Mouse (Mus musculus) midbrain, embryonic 14.5 days (tissue): Measurements from ENCODE around the gene Rxfp2. TPM values are rescaled to one million over a fixed set of nuclear protein-coding genes. Genes with fewer than 3 reads are reported as not detected.

Experiments
- ATAC-seq: fragments of 200-750 bp; cut with Nextera tagmentation; 2 replicates; pipeline ENCODE4 v1.8.0; 2017; ENCODE audit warnings: moderate number of reproducible peaks, moderate library complexity; ENCODE audit not compliant: low FRiP score, low TSS enrichment
- DNase-seq: peaks from one replicate; pipeline ENCODE4 v3.0.0-alpha.2; 2015
- H3K27ac ChIP-seq: fragments of 300-500 bp; sonication (generic); replicated peaks from 2 replicates; pipeline ENCODE4 v1.5.1; 2014; ENCODE audit warnings: mild to moderate bottlenecking, low read depth, low read length, moderate library complexity
- H3K27me3 ChIP-seq: fragments of 300-500 bp; sonication (generic); 2 replicates; pipeline ENCODE4 v1.6.1; 2014; ENCODE audit warnings: low read length, control low read depth, mixed read lengths; ENCODE audit not compliant: control insufficient read depth, insufficient read depth
- H3K36me3 ChIP-seq: fragments of 300-500 bp; sonication (generic); 2 replicates; pipeline ENCODE4 v1.6.1; 2014; ENCODE audit warnings: low read length, control low read depth; ENCODE audit not compliant: control insufficient read depth, insufficient read depth
- H3K4me1 ChIP-seq: fragments of 300-500 bp; sonication (generic); 2 replicates; pipeline ENCODE4 v1.6.1; 2014; ENCODE audit warnings: mild to moderate bottlenecking, antibody characterized with exemption, low read length, control low read depth; ENCODE audit not compliant: control insufficient read depth, insufficient read depth
- H3K4me2 ChIP-seq: fragments of 300-500 bp; sonication (generic); 2 replicates; pipeline ENCODE4 v1.6.1; 2014; ENCODE audit warnings: mild to moderate bottlenecking, low read length, moderate library complexity
- H3K4me3 ChIP-seq: fragments of 300-500 bp; sonication (generic); replicated peaks from 2 replicates; pipeline ENCODE4 v1.5.1; 2014; ENCODE audit warnings: low read depth, low read length
- H3K9ac ChIP-seq: fragments of 300-500 bp; sonication (generic); replicated peaks from 2 replicates; pipeline ENCODE4 v1.6.1; 2014; ENCODE audit warnings: mild to moderate bottlenecking, low read length, moderate library complexity
- H3K9me3 ChIP-seq: fragments of 300-500 bp; sonication (generic); 2 replicates; pipeline ENCODE4 v1.6.1; 2016; ENCODE audit warnings: low read length, control low read depth, mixed read lengths; ENCODE audit not compliant: control insufficient read depth
- WGBS: fragments of 180-500 bp; shearing (Covaris S2); extraction: QIAGEN DNeasy Blood & Tissue Kit; methylation state at CpG from one replicate; pipeline ENCODE4 v1.1.7; 2014; 5-methylcytosine and 5-hydroxymethylcytosine counted together
- polyA plus RNA-seq: library from polyadenylated mRNA; unstranded; fragments of >200 nt; fragmentation: Nextera tagmentation; extraction: Ambion mirVana; gene quantifications from 2 replicates; pipeline ENCODE4 v1.2.1, GENCODE M21; 2014

Gene Rxfp2
- polyA plus RNA-seq, 1 experiment from 2014 or later, result 1.0 TPM

DNA sequence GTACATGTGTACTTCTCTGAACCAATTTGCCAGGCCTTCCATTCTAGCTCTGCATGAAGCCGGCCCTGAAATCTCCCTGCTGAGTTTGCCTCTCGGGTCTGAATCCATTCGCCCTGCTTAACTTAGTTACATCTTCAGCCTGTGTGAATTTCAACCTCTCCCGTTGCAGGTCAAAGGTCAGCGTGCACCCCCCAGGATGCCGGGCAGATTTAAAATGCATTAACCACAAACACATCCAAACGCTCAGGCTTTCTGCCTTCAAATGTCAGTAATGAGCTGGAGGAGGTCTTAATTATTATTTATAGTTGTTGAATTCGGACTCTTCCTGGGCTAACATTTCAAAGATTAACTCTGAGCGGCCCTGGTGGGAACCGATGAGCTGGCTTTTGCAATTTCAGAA is 1.6 kb upstream of the Rxfp2 start:
- no peaks in the 10 kb centered on the region for H3K4me1 ChIP-seq
- no peak overlapping the region for H3K4me3 ChIP-seq
- WGBS, result 12% methylated on average over 10 of the region's 10 CpGs
- H3K9ac ChIP-seq, result no peak overlapping the region
- H3K36me3 ChIP-seq, result no peaks in the 10 kb centered on the region
- DNase-seq (peak; percentile 39), ATAC-seq (no peak)
- H3K4me2 ChIP-seq, result no peak overlapping the region
- no peak overlapping the region for H3K27ac ChIP-seq
- no peaks in the 10 kb centered on the region for H3K27me3 ChIP-seq
- no peaks in the 10 kb centered on the region for H3K9me3 ChIP-seq

DNA sequence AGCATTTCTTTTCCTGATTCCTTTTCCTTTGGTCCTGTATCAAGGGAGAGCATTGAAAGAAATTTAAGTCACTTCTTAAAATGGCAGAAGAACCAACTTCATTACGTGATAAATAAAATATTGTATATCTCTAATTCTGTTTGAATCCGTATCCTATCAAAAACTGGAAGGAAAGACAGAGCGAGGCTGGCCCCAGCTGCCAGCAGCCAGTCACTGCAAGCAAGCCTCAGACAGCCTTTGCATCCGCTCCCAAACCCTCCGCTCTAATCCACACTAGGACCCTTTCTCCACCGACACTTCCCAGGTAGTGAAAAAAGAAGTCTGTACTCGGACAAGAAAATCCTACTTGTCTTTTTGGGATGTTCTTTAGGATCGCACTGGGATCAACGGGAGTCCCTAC is 803 bp upstream of the Rxfp2 start:
- no peaks in the 10 kb centered on the region for H3K4me1 ChIP-seq
- no peak overlapping the region for H3K9ac ChIP-seq
- H3K36me3 ChIP-seq, result no peaks in the 10 kb centered on the region
- H3K27ac ChIP-seq, result no peak overlapping the region
- no peak overlapping the region for H3K4me3 ChIP-seq
- no peak overlapping the region for H3K4me2 ChIP-seq
- no peak for ATAC-seq
- H3K27me3 ChIP-seq, result no peaks in the 10 kb centered on the region
- WGBS, result 28% methylated on average over 9 of the region's 9 CpGs
- H3K9me3 ChIP-seq, result no peaks in the 10 kb centered on the region
- DNase-seq, result peak; percentile 66

DNA sequence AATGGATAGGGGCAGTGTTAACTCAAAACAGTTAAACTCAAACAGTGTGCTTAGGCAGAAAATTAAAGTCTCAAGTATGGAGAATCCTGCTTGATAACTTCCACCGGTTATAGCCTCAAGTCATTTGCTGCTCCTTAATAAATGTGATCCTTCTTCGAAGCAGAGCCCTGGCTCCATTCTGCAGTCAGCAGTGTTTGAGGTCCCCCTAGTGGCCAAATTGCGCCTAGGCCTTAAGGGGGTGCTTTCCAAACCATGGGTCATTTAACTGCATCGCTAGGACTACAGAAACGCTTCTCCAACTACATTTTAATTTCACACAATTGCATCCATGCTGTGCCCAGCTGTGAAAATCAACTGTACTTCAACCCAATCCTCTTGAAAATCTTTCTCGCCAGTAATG is 2.4 kb downstream of the Rxfp2 start:
- 3% methylated on average over 6 of the region's 6 CpGs for WGBS
- H3K27me3 ChIP-seq, result no peaks in the 10 kb centered on the region

DNA sequence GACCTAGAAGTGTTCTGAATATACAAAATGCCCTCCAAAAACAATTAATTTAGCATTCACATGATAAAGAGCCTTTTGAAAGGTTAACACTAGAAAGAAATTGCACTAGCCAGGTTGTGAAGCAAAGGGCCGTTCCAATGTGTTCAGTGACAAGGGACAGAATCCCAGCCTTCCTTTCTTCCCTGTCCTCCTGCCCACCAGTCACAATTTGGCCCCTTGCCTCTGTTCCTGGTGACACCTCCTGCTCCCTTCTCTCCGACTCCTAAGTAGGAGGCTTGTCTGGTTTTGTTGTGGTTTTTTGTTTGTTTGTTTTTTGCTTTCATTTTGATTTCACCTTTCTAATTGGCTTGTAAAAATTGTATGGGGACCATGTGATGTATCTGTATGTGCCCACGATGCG is 3.3 kb downstream of the Rxfp2 start:
- Histone ChIP-seq H3K9me3 (no peaks in the 10 kb centered on the region), H3K4me2 (no peak overlapping the region), H3K36me3 (no peaks in the 10 kb centered on the region), H3K27me3 (no peaks in the 10 kb centered on the region), H3K4me1 (no peaks in the 10 kb centered on the region), H3K27ac (no peak overlapping the region), H3K9ac (no peak overlapping the region; the same call in 1 of the 2 replicates), H3K4me3 (no peak overlapping the region)
- WGBS, result 40% methylated on average over 4 of the region's 4 CpGs
- ATAC-seq, result no peak
- no peak for DNase-seq

More for the DNA sequence above, 2.4 kb downstream of the Rxfp2 start:
- H3K27ac ChIP-seq, result no peak overlapping the region
- H3K36me3 ChIP-seq, result no peaks in the 10 kb centered on the region
- ATAC-seq (peak; percentile 67; the same call in 1 of the 2 replicates), DNase-seq (peak; percentile 95)
- no peak overlapping the region for H3K4me2 ChIP-seq
- H3K4me1 ChIP-seq, result no peaks in the 10 kb centered on the region
- H3K9me3 ChIP-seq, result no peaks in the 10 kb centered on the region
- no peak overlapping the region for H3K4me3 ChIP-seq
- no peak overlapping the region for H3K9ac ChIP-seq

DNA sequence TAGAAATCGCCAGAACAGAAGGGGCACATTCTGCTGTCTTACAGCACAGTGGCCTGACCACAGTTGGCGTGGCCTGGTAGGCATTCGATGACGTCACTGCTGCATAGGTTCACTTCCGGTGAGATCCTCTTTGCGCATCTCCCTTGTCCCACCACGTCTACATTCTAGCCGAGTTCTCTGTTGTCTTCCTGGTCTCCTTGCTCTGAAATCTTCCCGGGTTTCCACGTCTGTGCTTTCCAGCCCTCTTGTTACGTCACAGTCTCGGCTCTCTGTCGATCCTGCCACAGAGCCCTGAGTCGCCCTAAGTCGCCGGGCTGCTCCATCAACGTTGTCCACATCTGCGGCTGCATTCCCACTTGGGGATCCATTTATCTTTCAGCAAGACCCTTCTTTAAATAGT is 4.1 kb downstream of the Rxfp2 start:
- DNase-seq (no peak), ATAC-seq (no peak)
- Histone ChIP-seq H3K4me2 (no peak overlapping the region), H3K27me3 (no peaks in the 10 kb centered on the region), H3K27ac (no peak overlapping the region), H3K36me3 (no peaks in the 10 kb centered on the region), H3K4me3 (no peak overlapping the region), H3K4me1 (no peaks in the 10 kb centered on the region), H3K9ac (no peak overlapping the region), H3K9me3 (no peaks in the 10 kb centered on the region)
- 89% methylated on average over 18 of the region's 18 CpGs for WGBS

DNA sequence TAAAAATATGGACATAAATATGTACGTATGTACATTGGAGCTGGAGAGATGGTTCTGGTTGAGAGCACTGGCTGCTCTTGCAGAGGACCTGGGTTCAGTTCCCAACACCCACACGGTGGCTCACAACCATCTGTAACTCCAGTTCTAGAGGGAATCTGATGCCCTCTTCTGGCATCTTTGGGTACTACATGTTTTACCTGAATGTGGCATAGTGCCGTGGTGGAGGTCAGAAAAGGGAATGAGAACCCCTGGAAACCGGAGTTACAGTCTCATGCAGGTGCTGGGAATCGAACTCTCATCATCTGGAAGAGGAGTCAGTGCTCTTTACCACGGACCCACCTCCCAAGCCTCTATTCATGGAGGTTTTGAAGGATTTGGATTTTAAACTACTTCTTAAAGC is 5.0 kb downstream of the Rxfp2 start:
- DNase-seq (no peak), ATAC-seq (no peak)
- Histone ChIP-seq H3K4me2 (no peak overlapping the region), H3K4me3 (no peak overlapping the region), H3K9me3 (no peaks in the 10 kb centered on the region), H3K4me1 (no peaks in the 10 kb centered on the region), H3K9ac (no peak overlapping the region), H3K36me3 (no peaks in the 10 kb centered on the region), H3K27me3 (no peaks in the 10 kb centered on the region), H3K27ac (no peak overlapping the region)
- WGBS, result 92% methylated on average over 6 of the region's 6 CpGs

DNA sequence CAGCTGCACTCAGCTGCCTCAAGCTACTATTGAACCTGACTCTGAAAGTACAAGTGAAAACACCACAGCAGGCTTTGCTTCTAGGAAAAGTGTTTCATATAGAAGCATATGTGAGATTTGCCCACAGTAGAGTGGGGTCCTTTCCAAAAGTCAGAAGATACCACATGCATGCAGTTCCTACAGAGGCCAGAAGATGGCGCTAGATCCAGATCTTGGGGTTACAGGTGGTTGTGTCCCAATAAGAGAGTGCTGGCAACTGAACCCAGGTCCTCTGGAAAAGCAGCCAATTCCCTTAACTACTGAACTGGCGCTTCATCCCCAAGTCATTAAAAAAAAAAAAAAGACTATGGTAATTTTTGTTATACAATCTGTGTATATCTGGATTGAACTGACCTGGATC is 5.7 kb downstream of the Rxfp2 start:
- no peaks in the 10 kb centered on the region for H3K36me3 ChIP-seq
- no peak for DNase-seq
- no peaks in the 10 kb centered on the region for H3K4me1 ChIP-seq
- ATAC-seq, result no peak
- H3K4me2 ChIP-seq, result no peak overlapping the region
- H3K4me3 ChIP-seq, result no peak overlapping the region
- H3K27me3 ChIP-seq, result no peaks in the 10 kb centered on the region
- no peaks in the 10 kb centered on the region for H3K9me3 ChIP-seq
- WGBS, result 78% methylated on average over 2 of the region's 2 CpGs
- no peak overlapping the region for H3K27ac ChIP-seq
- no peak overlapping the region for H3K9ac ChIP-seq

DNA sequence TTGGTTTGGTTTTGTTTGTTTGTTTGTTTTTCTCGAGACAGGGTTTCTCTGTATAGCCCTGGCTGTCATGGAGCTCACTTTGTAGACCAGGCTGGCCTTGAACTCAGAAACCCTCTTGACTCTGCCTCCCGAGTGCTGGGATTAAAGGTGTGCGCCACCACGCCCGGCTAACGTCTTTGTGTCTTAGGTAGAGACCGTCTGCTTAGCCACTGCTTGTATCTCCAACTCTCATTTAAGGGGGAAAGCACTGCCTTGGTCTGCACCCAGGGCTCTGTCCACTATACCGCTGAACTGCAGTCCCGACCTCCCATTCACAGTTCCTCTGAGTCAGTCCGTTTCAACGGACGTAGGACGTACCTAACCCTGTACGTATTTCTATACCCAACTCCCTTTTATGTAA is 6.4 kb downstream of the Rxfp2 start:
- Histone ChIP-seq H3K9me3 (no peaks in the 10 kb centered on the region), H3K27ac (no peak overlapping the region), H3K4me1 (no peaks in the 10 kb centered on the region), H3K36me3 (no peaks in the 10 kb centered on the region), H3K27me3 (no peaks in the 10 kb centered on the region), H3K4me3 (no peak overlapping the region), H3K4me2 (no peak overlapping the region), H3K9ac (no peak overlapping the region)
- WGBS, result 91% methylated on average over 14 of the region's 14 CpGs
- no peak for ATAC-seq
- no peak for DNase-seq

DNA sequence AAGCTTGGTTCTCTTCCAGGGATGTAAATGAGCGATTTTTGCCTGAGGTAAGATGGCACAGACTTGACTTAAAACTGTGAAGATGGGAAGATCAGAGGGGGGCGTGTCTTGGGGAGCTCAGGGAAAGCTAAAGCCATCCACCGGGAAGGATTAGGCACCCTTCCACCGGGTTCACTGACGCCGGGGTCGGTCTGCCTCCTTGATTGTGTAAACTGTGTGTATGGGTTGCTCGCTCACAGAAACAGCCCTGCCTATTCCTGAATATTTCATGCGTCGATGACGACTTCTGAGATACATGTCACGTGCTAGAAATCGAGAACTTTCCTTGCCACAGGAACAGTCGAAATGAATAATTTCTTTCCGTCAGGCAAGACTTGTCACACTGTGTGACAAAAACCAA is 6.9 kb downstream of the Rxfp2 start:
- Histone ChIP-seq H3K9ac (no peak overlapping the region), H3K36me3 (no peaks in the 10 kb centered on the region), H3K27ac (no peak overlapping the region), H3K9me3 (no peaks in the 10 kb centered on the region), H3K27me3 (no peaks in the 10 kb centered on the region), H3K4me3 (no peak overlapping the region), H3K4me2 (no peak overlapping the region), H3K4me1 (no peaks in the 10 kb centered on the region)
- no peak for DNase-seq
- WGBS, result 88% methylated on average over 15 of the region's 15 CpGs
- no peak for ATAC-seq
